Mouse (Mus musculus): ENCODE measurements around the gene Stat4.

The Stat4 gene

GRCm38 (mm10) chr1:52147431-52147830, 160.5 kb downstream of the Stat4 start:
- no peak for DNase-seq (ENCODE audit: low spot score)

- no peak for DNase-seq (ENCODE audit: low spot score)
These were observed 161.2 kb downstream of the Stat4 start for GRCm38 (mm10) chr1:52148178-52148577.

GRCm38 (mm10) chr1:52148696-52149095, 161.7 kb downstream of the Stat4 start:
- DNase-seq (ENCODE audit: low spot score), result no peak

GRCm38 (mm10) chr1:52149934-52150346, 163.0 kb downstream of the Stat4 start:
- DNase-seq (ENCODE audit: low spot score), result peak; percentile 51

- no peak for DNase-seq (ENCODE audit: low spot score)
These were observed 163.7 kb downstream of the Stat4 start for GRCm38 (mm10) chr1:52150676-52151075.

- DNase-seq (ENCODE audit: low spot score), result no peak
These were observed 164.2 kb downstream of the Stat4 start for GRCm38 (mm10) chr1:52151166-52151565.

GRCm38 (mm10) chr1:52152369-52152768, 165.4 kb downstream of the Stat4 start:
- no peak for DNase-seq (ENCODE audit: low spot score)

- no peak for DNase-seq (ENCODE audit: low spot score)
These were observed 166.0 kb downstream of the Stat4 start for GRCm38 (mm10) chr1:52152936-52153335.

- no peak for DNase-seq (ENCODE audit: low spot score)
These were observed 167.9 kb downstream of the Stat4 start for GRCm38 (mm10) chr1:52154890-52155289.

- no peak for DNase-seq (ENCODE audit: low spot score)
These were observed 169.4 kb downstream of the Stat4 start for GRCm38 (mm10) chr1:52156351-52156750.
